Mouse (Mus musculus): ENCODE data around the gene E2f2. TPM values are rescaled to one million over a fixed set of nuclear protein-coding genes. Genes with fewer than 3 reads are reported as not detected.

E2f2 gene
- polyA plus RNA-seq, 1 experiment from 2014 or later, result 8.7 TPM

- Histone ChIP-seq H3K27ac (no peak overlapping the region), H3K4me3 (no peak overlapping the region), H3K9me3 (no peaks in the 10 kb centered on the region), H3K4me2 (replicated peaks) (no peak overlapping the region), H3K9ac (no peak overlapping the region), H3K4me1 (peaks cover 23% of the 10 kb centered on the region), H3K27me3 (peaks cover 84% of the 10 kb centered on the region), H3K36me3 (peaks cover 74% of the 10 kb centered on the region)
- ATAC-seq (ENCODE audit: low FRiP score, low read depth), result no peak
- 48% methylated on average over 8 of the region's 8 CpGs for WGBS
Measured at GRCm38 (mm10) chr4:136242065-136242703, 70.0 kb downstream of the E2f2 start.

DNA sequence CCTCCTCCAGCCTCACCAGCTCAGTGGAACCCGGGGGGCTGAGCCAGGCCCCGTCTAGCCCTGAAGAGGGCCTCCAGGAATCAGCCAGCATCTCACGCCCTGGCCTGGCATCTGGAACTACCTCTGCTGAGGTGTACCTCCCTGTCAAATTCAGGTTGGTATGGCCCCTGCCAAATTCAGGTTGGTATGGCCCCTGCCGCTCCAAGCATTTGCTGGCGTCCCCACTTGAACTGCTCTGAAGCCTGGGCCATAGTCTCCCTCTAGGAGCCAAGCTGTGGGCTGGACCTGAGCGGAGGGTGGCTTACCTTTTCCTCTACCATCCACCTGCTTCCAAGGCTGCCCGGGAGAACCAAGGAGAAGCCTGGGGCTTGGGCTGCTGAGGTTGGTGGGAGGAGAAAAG lies 70.5 kb downstream of the E2f2 start:
- H3K9ac ChIP-seq, result no peak overlapping the region
- 79% methylated on average over 7 of the region's 7 CpGs for WGBS
- peaks cover 84% of the 10 kb centered on the region for H3K27me3 ChIP-seq
- ATAC-seq (ENCODE audit: low FRiP score, low read depth), result no peak
- H3K4me3 ChIP-seq, result no peak overlapping the region
- peaks cover 71% of the 10 kb centered on the region for H3K36me3 ChIP-seq
- peaks cover 28% of the 10 kb centered on the region for H3K4me1 ChIP-seq
- H3K27ac ChIP-seq, result no peak overlapping the region
- H3K4me2 ChIP-seq (replicated peaks), result no peak overlapping the region
- no peaks in the 10 kb centered on the region for H3K9me3 ChIP-seq

DNA sequence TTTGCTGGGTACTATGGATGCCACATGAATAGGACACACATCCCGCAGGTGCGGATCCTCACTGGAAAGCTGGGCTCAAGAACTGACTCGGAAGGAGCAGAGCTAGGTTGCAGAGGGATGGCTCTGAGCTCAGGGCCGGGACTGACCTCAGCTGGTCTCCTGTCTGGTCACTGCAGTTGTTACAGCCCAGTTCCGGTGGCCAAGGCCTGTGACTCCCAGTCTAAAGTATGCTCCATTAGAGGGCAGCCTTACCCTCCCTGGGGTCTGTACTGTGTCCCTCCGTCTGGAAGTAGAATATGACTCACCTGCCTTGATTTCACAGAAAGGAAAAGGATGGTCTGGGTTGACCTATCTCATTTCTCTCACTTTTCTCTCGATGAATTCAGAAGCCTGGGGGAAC lies 72.0 kb downstream of the E2f2 start:
- Histone ChIP-seq H3K4me3 (no peak overlapping the region), H3K9me3 (no peaks in the 10 kb centered on the region), H3K27me3 (peaks cover 84% of the 10 kb centered on the region), H3K4me2 (replicated peaks) (no peak overlapping the region), H3K4me1 (peaks cover 36% of the 10 kb centered on the region), H3K9ac (no peak overlapping the region), H3K27ac (no peak overlapping the region), H3K36me3 (peaks cover 58% of the 10 kb centered on the region)
- no peak for ATAC-seq (ENCODE audit: low FRiP score, low read depth)
- 57% methylated on average over 7 of the region's 7 CpGs for WGBS

Other genes with a start within 250 kb of the E2f2 start
- 89.8 and 93.5 TPM in 2 replicates for gene Hmgcl, start 225.9 kb upstream of the E2f2 start, polyA plus RNA-seq (2015; fragmentation: Nextera tagmentation; extraction: Ambion mirVana)
- gene Gale, start 208.7 kb upstream of the E2f2 start, polyA plus RNA-seq (2015; fragmentation: Nextera tagmentation; extraction: Ambion mirVana), result 49.1 and 51.9 TPM in 2 replicates
- gene Lypla2, start 199.8 kb upstream of the E2f2 start, polyA plus RNA-seq (2015; fragmentation: Nextera tagmentation; extraction: Ambion mirVana), result 121 and 124 TPM in 2 replicates
- gene Pithd1, start 185.1 kb upstream of the E2f2 start, polyA plus RNA-seq (2015; fragmentation: Nextera tagmentation; extraction: Ambion mirVana), result 57.0 and 58.7 TPM in 2 replicates
- gene Eloa, start 150.6 kb upstream of the E2f2 start, polyA plus RNA-seq (2015; fragmentation: Nextera tagmentation; extraction: Ambion mirVana), result 41.1 and 45.1 TPM in 2 replicates
- gene Rpl11, start 119.0 kb upstream of the E2f2 start, polyA plus RNA-seq (2015; fragmentation: Nextera tagmentation; extraction: Ambion mirVana), result 481 and 500 TPM in 2 replicates
- gene Id3, start 28.9 kb upstream of the E2f2 start, polyA plus RNA-seq (2015; fragmentation: Nextera tagmentation; extraction: Ambion mirVana), result 736 and 770 TPM in 2 replicates
- gene Asap3, start 34.0 kb downstream of the E2f2 start, polyA plus RNA-seq (2015; fragmentation: Nextera tagmentation; extraction: Ambion mirVana), result 15.1 and 16.4 TPM in 2 replicates
- gene Tcea3, start 75.3 kb downstream of the E2f2 start, polyA plus RNA-seq (2015; fragmentation: Nextera tagmentation; extraction: Ambion mirVana), result 8.1 and 9.0 TPM in 2 replicates
- 24.3 and 28.4 TPM in 2 replicates for gene Zfp46, start 112.3 kb downstream of the E2f2 start, polyA plus RNA-seq (2015; fragmentation: Nextera tagmentation; extraction: Ambion mirVana)
- 262 and 263 TPM in 2 replicates for gene Hnrnpr, start 138.5 kb downstream of the E2f2 start, polyA plus RNA-seq (2015; fragmentation: Nextera tagmentation; extraction: Ambion mirVana)

Data from limb, embryonic 13.5 days (tissue).